Mouse (Mus musculus): ENCODE data around the gene Kank1. TPM values are rescaled to one million over a fixed set of nuclear protein-coding genes. Genes with fewer than 3 reads are reported as not detected.
A peak's percentile ranks its signal among the peaks of the same experiment; 100 is the strongest.

Gene Kank1
- polyA plus RNA-seq, 1 experiment from 2014 or later = 18.4 TPM

GRCm38 (mm10) chr19:25365698-25366097 lies 128.9 kb downstream of the Kank1 start:
- H3K9ac ChIP-seq (ENCODE audit: low read depth, low read length) = no peak overlapping the region
- H3K27ac ChIP-seq = no peak overlapping the region
- H3K4me1 ChIP-seq (replicated peaks; ENCODE audit: insufficient read depth, low read length) = no peaks in the 10 kb centered on the region
- no peak overlapping the region for H3K4me3 ChIP-seq (replicated peaks; ENCODE audit: low read depth, low read length)
- no peaks in the 10 kb centered on the region for H3K27me3 ChIP-seq (ENCODE audit: insufficient read depth, low read length)
- no peak overlapping the region for H3K4me2 ChIP-seq (ENCODE audit: low read length)
- no peak for TF ChIP-seq CTCF (IDR thresholded peaks at IDR 0.05; ENCODE audit: low read depth)
- DNase-seq (ENCODE audit: low spot score) = no peak
- no peaks in the 10 kb centered on the region for H3K36me3 ChIP-seq (ENCODE audit: insufficient read depth, low read length)
- WGBS = 79% methylated on average over 5 of the region's 5 CpGs
- no peak for ATAC-seq (replicated peaks; ENCODE audit: low FRiP score, low read depth)
- no peaks in the 10 kb centered on the region for H3K9me3 ChIP-seq (replicated peaks; ENCODE audit: low read length)

GRCm38 (mm10) chr19:25366620-25367019 lies 129.8 kb downstream of the Kank1 start:
- no peak overlapping the region for H3K27ac ChIP-seq
- H3K9ac ChIP-seq (ENCODE audit: low read depth, low read length) = no peak overlapping the region
- no peak for TF ChIP-seq CTCF (IDR thresholded peaks at IDR 0.05; ENCODE audit: low read depth)
- no peaks in the 10 kb centered on the region for H3K4me1 ChIP-seq (replicated peaks; ENCODE audit: insufficient read depth, low read length)
- no peak overlapping the region for H3K4me3 ChIP-seq (replicated peaks; ENCODE audit: low read depth, low read length)
- ATAC-seq (replicated peaks; ENCODE audit: low FRiP score, low read depth) (no peak), DNase-seq (ENCODE audit: low spot score) (no peak)
- H3K27me3 ChIP-seq (ENCODE audit: insufficient read depth, low read length) = no peaks in the 10 kb centered on the region
- WGBS = 49% methylated on average over 12 of the region's 12 CpGs
- no peaks in the 10 kb centered on the region for H3K36me3 ChIP-seq (ENCODE audit: insufficient read depth, low read length)
- H3K9me3 ChIP-seq (replicated peaks; ENCODE audit: low read length) = no peaks in the 10 kb centered on the region
- no peak overlapping the region for H3K4me2 ChIP-seq (ENCODE audit: low read length)

- Histone ChIP-seq H3K4me3 (replicated peaks; ENCODE audit: low read depth, low read length) (no peak overlapping the region), H3K9ac (ENCODE audit: low read depth, low read length) (no peak overlapping the region), H3K4me2 (ENCODE audit: low read length) (no peak overlapping the region), H3K27ac (no peak overlapping the region), H3K27me3 (ENCODE audit: insufficient read depth, low read length) (no peaks in the 10 kb centered on the region), H3K36me3 (ENCODE audit: insufficient read depth, low read length) (no peaks in the 10 kb centered on the region), H3K4me1 (replicated peaks; ENCODE audit: insufficient read depth, low read length) (0 out of 2 replicates have a peak, but pooled peaks cover 5% of the 10 kb centered on the region), H3K9me3 (replicated peaks; ENCODE audit: low read length) (no peaks in the 10 kb centered on the region)
- 88% methylated on average over 9 of the region's 9 CpGs for WGBS
- ATAC-seq (replicated peaks; ENCODE audit: low FRiP score, low read depth) (no peak), DNase-seq (ENCODE audit: low spot score) (no peak)
- no peak for TF ChIP-seq CTCF (IDR thresholded peaks at IDR 0.05; ENCODE audit: low read depth)
Measured at GRCm38 (mm10) chr19:25370428-25370827, 133.7 kb downstream of the Kank1 start.

- no peak overlapping the region for H3K4me3 ChIP-seq (replicated peaks; ENCODE audit: low read depth, low read length)
- no peak for TF ChIP-seq CTCF (IDR thresholded peaks at IDR 0.05; ENCODE audit: low read depth)
- H3K4me1 ChIP-seq (replicated peaks; ENCODE audit: insufficient read depth, low read length) = 0 out of 2 replicates have a peak, but pooled peaks cover 5% of the 10 kb centered on the region
- WGBS = 83% methylated on average over 7 of the region's 7 CpGs
- no peaks in the 10 kb centered on the region for H3K36me3 ChIP-seq (ENCODE audit: insufficient read depth, low read length)
- no peaks in the 10 kb centered on the region for H3K27me3 ChIP-seq (ENCODE audit: insufficient read depth, low read length)
- H3K27ac ChIP-seq = no peak overlapping the region
- no peaks in the 10 kb centered on the region for H3K9me3 ChIP-seq (replicated peaks; ENCODE audit: low read length)
- no peak for DNase-seq (ENCODE audit: low spot score)
- no peak for ATAC-seq (replicated peaks; ENCODE audit: low FRiP score, low read depth)
- no peak overlapping the region for H3K4me2 ChIP-seq (ENCODE audit: low read length)
- H3K9ac ChIP-seq (ENCODE audit: low read depth, low read length) = no peak overlapping the region
Measured at GRCm38 (mm10) chr19:25372794-25373193, 136.0 kb downstream of the Kank1 start.

GRCm38 (mm10) chr19:25373594-25373993 lies 136.8 kb downstream of the Kank1 start:
- H3K4me3 ChIP-seq (replicated peaks; ENCODE audit: low read depth, low read length) = no peak overlapping the region
- no peaks in the 10 kb centered on the region for H3K27me3 ChIP-seq (ENCODE audit: insufficient read depth, low read length)
- H3K9me3 ChIP-seq (replicated peaks; ENCODE audit: low read length) = no peaks in the 10 kb centered on the region
- H3K36me3 ChIP-seq (ENCODE audit: insufficient read depth, low read length) = no peaks in the 10 kb centered on the region
- H3K9ac ChIP-seq (ENCODE audit: low read depth, low read length) = no peak overlapping the region
- TF ChIP-seq CTCF (IDR thresholded peaks at IDR 0.05; ENCODE audit: low read depth) = peak; percentile 57
- no peak overlapping the region for H3K4me2 ChIP-seq (ENCODE audit: low read length)
- no peak overlapping the region for H3K27ac ChIP-seq
- DNase-seq (ENCODE audit: low spot score) (no peak), ATAC-seq (replicated peaks; ENCODE audit: low FRiP score, low read depth) (no peak)
- WGBS = 64% methylated on average over 3 of the region's 3 CpGs
- H3K4me1 ChIP-seq (replicated peaks; ENCODE audit: insufficient read depth, low read length) = 0 out of 2 replicates have a peak, but pooled peaks cover 5% of the 10 kb centered on the region

- Histone ChIP-seq H3K36me3 (ENCODE audit: insufficient read depth, low read length) (no peaks in the 10 kb centered on the region), H3K27me3 (ENCODE audit: insufficient read depth, low read length) (no peaks in the 10 kb centered on the region), H3K9ac (ENCODE audit: low read depth, low read length) (no peak overlapping the region), H3K4me1 (replicated peaks; ENCODE audit: insufficient read depth, low read length) (0 out of 2 replicates have a peak, but pooled peaks cover 5% of the 10 kb centered on the region), H3K27ac (no peak overlapping the region), H3K4me3 (replicated peaks; ENCODE audit: low read depth, low read length) (no peak overlapping the region), H3K4me2 (ENCODE audit: low read length) (no peak overlapping the region), H3K9me3 (replicated peaks; ENCODE audit: low read length) (no peaks in the 10 kb centered on the region)
- ATAC-seq (replicated peaks; ENCODE audit: low FRiP score, low read depth) (no peak), DNase-seq (ENCODE audit: low spot score) (no peak)
- 69% methylated on average over 9 of the region's 9 CpGs for WGBS
- no peak for TF ChIP-seq CTCF (IDR thresholded peaks at IDR 0.05; ENCODE audit: low read depth)
Measured at GRCm38 (mm10) chr19:25374191-25374590, 137.4 kb downstream of the Kank1 start.

- no peak overlapping the region for H3K27ac ChIP-seq
- H3K27me3 ChIP-seq (ENCODE audit: insufficient read depth, low read length) = no peaks in the 10 kb centered on the region
- no peak for ATAC-seq (replicated peaks; ENCODE audit: low FRiP score, low read depth)
- no peak overlapping the region for H3K4me2 ChIP-seq (ENCODE audit: low read length)
- 0 out of 2 replicates have a peak, but pooled peaks cover 5% of the 10 kb centered on the region for H3K4me1 ChIP-seq (replicated peaks; ENCODE audit: insufficient read depth, low read length)
- H3K4me3 ChIP-seq (replicated peaks; ENCODE audit: low read depth, low read length) = no peak overlapping the region
- TF ChIP-seq CTCF (IDR thresholded peaks at IDR 0.05; ENCODE audit: low read depth) = 0 out of 2 replicates have a peak, but pooled peaks have one; percentile 16
- no peaks in the 10 kb centered on the region for H3K9me3 ChIP-seq (replicated peaks; ENCODE audit: low read length)
- no peaks in the 10 kb centered on the region for H3K36me3 ChIP-seq (ENCODE audit: insufficient read depth, low read length)
- DNase-seq (ENCODE audit: low spot score) = peak; percentile 49
- WGBS = 8% methylated on average over 12 of the region's 12 CpGs
- no peak overlapping the region for H3K9ac ChIP-seq (ENCODE audit: low read depth, low read length)
Measured at GRCm38 (mm10) chr19:25374926-25375325, 138.2 kb downstream of the Kank1 start.
